Mouse (Mus musculus): ENCODE results near the gene Zkscan16. TPM values are rescaled to one million over a fixed set of nuclear protein-coding genes. Genes with fewer than 3 reads are reported as not detected.

Zkscan16 gene
- total RNA-seq, 2 experiments from 2014 or later: not detected

DNA sequence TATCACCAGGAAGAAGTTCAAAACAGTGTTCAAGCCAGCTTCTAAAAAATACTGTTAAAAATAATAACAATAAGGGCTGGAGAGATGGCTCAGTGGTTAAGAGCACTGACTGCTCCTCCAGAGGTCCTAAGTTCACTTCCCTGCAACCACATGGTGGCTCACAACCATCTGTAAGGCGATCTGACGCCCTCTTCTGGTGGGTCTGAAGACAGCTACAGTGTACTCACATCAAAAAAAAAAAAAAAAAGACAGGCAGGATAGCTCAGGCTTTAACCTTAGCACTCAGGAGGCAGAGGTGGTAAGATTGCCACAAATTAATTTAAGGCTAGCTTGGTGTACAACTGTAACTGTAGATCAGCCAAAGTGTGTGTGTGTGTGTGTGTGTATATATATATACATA is 57.2 kb downstream of the Zkscan16 start:
- no peak for DNase-seq

DNA sequence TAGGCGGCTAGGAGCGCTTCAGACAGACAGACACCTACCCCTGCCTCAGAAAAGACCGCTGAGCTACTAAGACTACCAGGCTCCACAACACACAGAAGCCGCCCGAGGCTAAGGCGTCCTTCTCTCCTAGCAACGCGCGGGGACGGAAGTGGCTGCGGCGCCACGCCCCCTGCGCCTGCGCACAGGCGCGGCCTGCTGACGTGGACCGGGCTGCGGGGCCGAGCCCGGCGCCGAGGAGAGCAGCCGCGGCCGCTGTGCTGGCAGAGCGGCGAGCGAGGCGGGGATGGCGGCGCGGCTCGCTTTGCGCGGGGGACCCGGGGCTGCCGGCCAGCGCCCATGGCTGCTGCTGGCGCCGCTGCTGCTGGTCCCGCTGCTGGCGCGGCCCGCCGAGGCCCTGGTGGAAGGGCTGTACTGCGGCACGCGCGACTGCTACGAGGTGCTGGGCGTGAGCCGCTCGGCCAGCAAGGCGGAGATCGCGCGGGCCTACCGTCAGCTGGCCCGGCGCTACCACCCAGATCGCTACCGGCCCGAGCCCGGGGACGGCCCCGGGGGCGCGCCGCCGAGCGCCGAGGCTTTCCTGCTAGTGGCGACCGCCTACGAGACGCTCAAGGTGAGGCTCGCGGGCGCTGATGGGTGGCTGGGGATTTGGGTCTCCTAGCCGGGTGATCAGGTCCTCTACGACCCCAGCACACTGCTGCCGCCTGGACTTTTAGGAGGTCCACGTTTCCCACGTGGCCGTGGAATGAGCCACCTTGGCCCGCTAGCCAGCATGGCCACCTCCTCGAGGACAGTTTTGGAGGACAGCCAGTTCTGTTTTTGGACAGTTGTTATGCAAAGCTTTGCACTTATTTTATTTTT is 59.7 kb downstream of the Zkscan16 start, which contains the start of gene Gm20503:
Gene Gm20503, plus strand, starts transcription at position 263 of the 858 bp plus-strand sequence.
- DNase-seq: peak; percentile 91

DNA sequence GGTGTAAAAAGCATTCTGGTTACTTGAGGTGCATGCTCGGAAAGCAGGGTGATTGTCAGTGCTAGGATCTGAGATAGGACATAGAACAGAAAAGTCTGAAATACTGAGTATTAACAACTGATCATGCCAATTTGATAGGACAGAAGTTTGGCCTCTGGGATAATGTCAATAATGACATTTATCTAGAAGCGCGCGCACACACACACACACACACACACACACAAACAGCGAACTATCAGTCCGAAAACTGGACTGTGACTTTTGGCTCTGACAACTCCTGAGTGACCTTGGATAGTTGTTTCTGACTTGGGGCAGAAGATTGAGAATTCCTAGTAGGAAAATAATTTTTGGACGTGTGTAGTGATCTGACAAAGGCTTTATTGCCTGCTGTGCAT is 60.4 kb downstream of the Zkscan16 start:
- no peak for DNase-seq

DNA sequence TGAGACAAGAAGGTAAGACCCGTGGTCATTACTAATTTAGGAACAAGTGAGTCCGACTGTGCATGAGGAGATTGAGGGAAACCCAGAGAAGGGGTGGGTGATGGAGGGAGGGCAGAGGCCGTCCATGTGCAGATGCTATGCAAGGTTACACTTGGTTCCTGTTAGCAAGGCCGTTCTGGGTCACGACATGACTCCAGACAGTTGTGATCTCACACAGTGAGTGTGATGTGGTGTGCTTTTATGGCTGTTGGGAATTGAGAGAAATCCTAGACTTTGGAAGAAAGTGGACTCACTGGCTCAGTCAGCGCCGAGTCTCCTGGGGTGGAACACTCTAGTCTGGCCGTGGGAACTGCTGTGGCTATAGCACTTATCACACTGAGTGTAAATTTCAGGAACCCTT is 62.8 kb downstream of the Zkscan16 start:
- no peak for DNase-seq

DNA sequence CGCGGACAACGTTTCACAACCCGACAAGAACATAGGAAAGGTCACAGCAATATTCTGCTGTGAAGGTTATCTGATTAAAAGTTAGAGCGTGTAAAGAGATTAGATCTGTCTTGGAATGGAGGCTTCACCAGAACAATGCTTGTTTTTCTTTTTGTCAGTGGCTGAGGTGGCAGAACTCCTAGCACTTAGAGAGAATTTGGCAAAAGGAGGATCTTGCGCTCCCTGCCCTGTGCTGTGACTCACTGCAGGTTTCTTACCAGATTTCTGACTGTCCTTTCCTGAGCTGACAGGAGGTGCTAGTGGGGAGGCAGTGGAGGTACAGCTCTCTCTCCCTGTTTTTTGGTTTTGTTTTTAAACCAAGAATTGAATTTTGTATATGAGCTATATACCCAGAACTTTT is 63.6 kb downstream of the Zkscan16 start:
- DNase-seq: no peak

Other genes starting within 250 kb of the Zkscan16 start
- gene Olfr267, start 155.9 kb upstream of the Zkscan16 start, total RNA-seq (2021): not detected
- 100 to 1,000 TPM; 281 to 313 TPM for gene Ecpas, start 30.9 kb upstream of the Zkscan16 start, total RNA-seq (2021)
- gene Ptgr1, start 43.5 kb downstream of the Zkscan16 start, total RNA-seq (2021): 1 to 10 TPM; 1.5 to 2.4 TPM
- 10 to 100 TPM; 10.5 to 11.1 TPM for gene Dnajc25, start 51.4 kb downstream of the Zkscan16 start, total RNA-seq (2021)
- gene Gm20503, start 59.6 kb downstream of the Zkscan16 start, total RNA-seq (2021): 1 to 10 TPM in 1 of 2 experiments, under 1 TPM in 1; 0.78 to 1.3 TPM
- 10 to 100 TPM in 1 of 2 experiments, 1 to 10 TPM in 1; 8.3 to 11.9 TPM for gene Gng10, start 91.5 kb downstream of the Zkscan16 start, total RNA-seq (2021)
- not detected for gene AI481877, start 195.4 kb downstream of the Zkscan16 start, total RNA-seq (2021)
- 1 to 10 TPM; 7.8 to 8.7 TPM for gene Ugcg, start 245.6 kb downstream of the Zkscan16 start, total RNA-seq (2021)

Measured in gastrocnemius, postnatal 25 days (tissue).